14 mouse cellular contexts compared by ENCODE assay signal in genomic region chr2:20349268-20349667, GRCm38 (mm10).
"Had no signal": no experiment of that assay in that cellular context is flagged by ENCODE, and none has a peak within 500 bp of the region (broad histone marks: within the 10 kb centered on the region; RNA-seq: fewer than 3 reads in every experiment).

No protein-coding gene starts in this region.

- H3K9me3 ChIP-seq: limb, embryonic 13.5 days; midbrain, embryonic 13.5 days; neural tube, embryonic 15.5 days; stomach, embryonic 15.5 days had no signal

- H3K4me1 ChIP-seq: limb, embryonic 13.5 days; midbrain, embryonic 13.5 days; neural tube, embryonic 15.5 days; stomach, embryonic 15.5 days had no signal

- H3K4me2 ChIP-seq: limb, embryonic 13.5 days; midbrain, embryonic 13.5 days; neural tube, embryonic 15.5 days; stomach, embryonic 15.5 days had no signal

- H3K4me3 ChIP-seq: layer of hippocampus, adult 2 months; limb, embryonic 13.5 days; midbrain, embryonic 13.5 days; myocyte; neural tube, embryonic 15.5 days; stomach, embryonic 15.5 days had no signal

- ATAC-seq: intestine, postnatal 0 days; midbrain, embryonic 13.5 days had no signal

- DNase-seq: left cerebral cortex, postnatal 4 days; lung, adult 18-20 months; right cerebral cortex, postnatal 4 days; spleen, adult 18-20 months; thymus, adult 2 months; thymus, postnatal 25 days had no signal

- H3K27ac ChIP-seq: layer of hippocampus, adult 2 months; limb, embryonic 13.5 days; liver, embryonic 14.5 days; midbrain, embryonic 13.5 days; neural tube, embryonic 15.5 days; stomach, embryonic 15.5 days had no signal

- H3K36me3 ChIP-seq: limb, embryonic 13.5 days; midbrain, embryonic 13.5 days; neural tube, embryonic 15.5 days; stomach, embryonic 15.5 days had no signal

- H3K27me3 ChIP-seq: limb, embryonic 13.5 days; midbrain, embryonic 13.5 days; neural tube, embryonic 15.5 days; stomach, embryonic 15.5 days had no signal

- H3K9ac ChIP-seq: limb, embryonic 13.5 days; liver, embryonic 14.5 days; midbrain, embryonic 13.5 days; neural tube, embryonic 15.5 days; stomach, embryonic 15.5 days had no signal
